In the genomic region with DNA sequence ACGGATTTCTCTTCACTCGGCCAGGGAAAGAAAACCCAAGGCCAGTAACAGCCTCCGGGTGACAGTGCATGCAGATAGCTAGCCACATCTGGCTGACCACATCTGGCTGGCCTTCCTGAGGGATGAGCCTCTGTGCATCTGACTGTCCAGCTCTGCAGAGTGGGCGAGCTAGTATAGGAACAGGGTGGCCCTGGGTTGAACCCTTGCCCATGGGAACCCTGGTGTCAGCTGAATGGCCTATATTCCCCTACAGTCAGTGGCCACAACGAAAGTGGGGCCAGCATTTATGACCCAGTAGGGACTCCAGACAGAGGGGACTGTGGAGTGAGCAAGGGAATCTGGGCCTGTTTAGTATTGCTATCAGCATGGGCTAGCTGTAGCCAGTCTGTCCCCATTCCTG, we compare ENCODE assay signal across 36 mouse cellular contexts. TPM values are rescaled to one million over a fixed set of nuclear protein-coding genes. Genes with fewer than 3 reads are reported as not detected.
"Had no signal": no experiment of that assay in that cellular context is flagged by ENCODE, and none has a peak within 500 bp of the region (broad histone marks: within the 10 kb centered on the region; RNA-seq: fewer than 3 reads in every experiment).

No protein-coding gene starts in this region.

- ATAC-seq: liver, embryonic 12.5 days; liver, postnatal 0 days; lung, postnatal 0 days; midbrain, embryonic 15.5 days; midbrain, embryonic 16.5 days had no signal

- H3K27ac ChIP-seq: limb, embryonic 10.5 days; limb, embryonic 12.5 days; limb, embryonic 13.5 days; limb, embryonic 15.5 days; liver, embryonic 12.5 days; liver, embryonic 13.5 days; liver, embryonic 14.5 days; liver, embryonic 15.5 days; lung, embryonic 15.5 days; macrophage; midbrain, embryonic 10.5 days; midbrain, embryonic 12.5 days; midbrain, embryonic 13.5 days; midbrain, embryonic 15.5 days; neural tube, embryonic 12.5 days had no signal

- H3K27me3 ChIP-seq: limb, embryonic 12.5 days; limb, embryonic 13.5 days; limb, embryonic 15.5 days; liver, embryonic 13.5 days; liver, embryonic 15.5 days; lung, embryonic 15.5 days; midbrain, embryonic 12.5 days; midbrain, embryonic 13.5 days; midbrain, embryonic 15.5 days; neural tube, embryonic 12.5 days had no signal

- DNase-seq: left cerebral cortex, postnatal 4 days; liver; liver, embryonic 13.5 days; liver, postnatal 0 days; lung, adult 18-20 months; lung, adult 2 months; lung, embryonic 14.5 days; lung, postnatal 10 days; lung, postnatal 14 days; lung, postnatal 36 days; lung, postnatal 4 days; midbrain, embryonic 14.5 days had no signal

- H3K36me3 ChIP-seq: liver, embryonic 12.5 days; liver, embryonic 13.5 days; liver, embryonic 15.5 days; lung, embryonic 15.5 days had no signal

- H3K9me3 ChIP-seq: limb, embryonic 10.5 days; limb, embryonic 12.5 days; limb, embryonic 13.5 days; limb, embryonic 15.5 days; liver, embryonic 12.5 days; liver, embryonic 13.5 days; liver, embryonic 15.5 days; lung, embryonic 15.5 days; midbrain, embryonic 10.5 days; midbrain, embryonic 12.5 days; midbrain, embryonic 13.5 days; midbrain, embryonic 15.5 days; neural tube, embryonic 12.5 days had no signal

- H3K4me1 ChIP-seq: limb, embryonic 10.5 days; limb, embryonic 12.5 days; liver, embryonic 13.5 days; liver, embryonic 15.5 days; lung, embryonic 15.5 days; midbrain, embryonic 10.5 days; midbrain, embryonic 12.5 days; midbrain, embryonic 13.5 days; midbrain, embryonic 15.5 days; neural tube, embryonic 12.5 days had no signal

- H3K4me3 ChIP-seq: limb, embryonic 10.5 days; limb, embryonic 12.5 days; limb, embryonic 13.5 days; limb, embryonic 15.5 days; liver, embryonic 12.5 days; liver, embryonic 13.5 days; liver, embryonic 15.5 days; lung, embryonic 15.5 days; midbrain, embryonic 10.5 days; midbrain, embryonic 12.5 days; midbrain, embryonic 13.5 days; midbrain, embryonic 15.5 days; myocyte; neural tube, embryonic 12.5 days had no signal

RNA-seq across cellular contexts. Expression of a gene that starts 37.0 kb away (rescaled TPM):
- total RNA-seq: left cerebral cortex, postnatal 10 days; left cerebral cortex, postnatal 14 days; left cerebral cortex, postnatal 25 days; left cerebral cortex, postnatal 36 days; left cerebral cortex, postnatal 4 days had no signal
- polyA plus RNA-seq: limb, embryonic 10.5 days; limb, embryonic 11.5 days; limb, embryonic 12.5 days; midbrain, embryonic 10.5 days; midbrain, embryonic 11.5 days; midbrain, embryonic 12.5 days; midbrain, embryonic 13.5 days; midbrain, embryonic 16.5 days; neural tube, embryonic 11.5 days; neural tube, embryonic 12.5 days had no signal
